Mouse (Mus musculus): ENCODE data around the gene Cacna2d2. TPM values are rescaled to one million over a fixed set of nuclear protein-coding genes. Genes with fewer than 3 reads are reported as not detected.
"Not testable (repeated sequence)": the region's sequence is repeated elsewhere in the genome, so short reads cannot be mapped to it uniquely, and the experiment has no call there.

Gene Cacna2d2
- polyA plus RNA-seq, 1 experiment from 2014 or later, result not detected

- Histone ChIP-seq H3K4me3 (ENCODE audit: low read depth, low read length) (peak overlapping the region; percentile 68), H3K27me3 (ENCODE audit: insufficient read depth, low read length) (no peaks in the 10 kb centered on the region), H3K4me2 (peak overlapping the region; percentile 97), H3K9me3 (ENCODE audit: low read depth, low read length) (no peaks in the 10 kb centered on the region), H3K4me1 (ENCODE audit: insufficient read depth) (peaks cover 30% of the 10 kb centered on the region), H3K36me3 (ENCODE audit: insufficient read depth) (peaks cover 46% of the 10 kb centered on the region), H3K27ac (ENCODE audit: low read depth) (peak overlapping the region; percentile 98; the same call in 1 of the 2 replicates), H3K9ac (peak overlapping the region; percentile 76)
- 28% methylated on average over 2 of the region's 2 CpGs for WGBS
- ATAC-seq (ENCODE audit: insufficient read depth) (no peak), DNase-seq (no peak)
- no peak for TF ChIP-seq CTCF (IDR thresholded peaks at IDR 0.05; ENCODE audit: low read depth)
These were observed 156.3 kb downstream of the Cacna2d2 start for GRCm38 (mm10) chr9:107555701-107556100.

- 60% methylated on average over 3 of the region's 3 CpGs for WGBS
- H3K27me3 ChIP-seq (ENCODE audit: insufficient read depth, low read length), result no peaks in the 10 kb centered on the region
- H3K27ac ChIP-seq (ENCODE audit: low read depth), result no peak overlapping the region
- H3K36me3 ChIP-seq (ENCODE audit: insufficient read depth), result peaks cover 52% of the 10 kb centered on the region
- peaks cover 26% of the 10 kb centered on the region for H3K4me1 ChIP-seq (ENCODE audit: insufficient read depth)
- no peak for TF ChIP-seq CTCF (IDR thresholded peaks at IDR 0.05; ENCODE audit: low read depth)
- H3K9me3 ChIP-seq (ENCODE audit: low read depth, low read length), result no peaks in the 10 kb centered on the region
- peak overlapping the region; percentile 97 for H3K4me2 ChIP-seq
- DNase-seq, result no peak
- no peak overlapping the region; the same call in 1 of the 2 replicates for H3K9ac ChIP-seq
- no peak for ATAC-seq (ENCODE audit: insufficient read depth)
- H3K4me3 ChIP-seq (ENCODE audit: low read depth, low read length), result peak overlapping the region; percentile 68
These were observed 156.9 kb downstream of the Cacna2d2 start for GRCm38 (mm10) chr9:107556346-107556745.

- DNase-seq (peak; percentile 96), ATAC-seq (ENCODE audit: insufficient read depth) (peak; percentile 94)
- Histone ChIP-seq H3K36me3 (ENCODE audit: insufficient read depth) (peaks cover 62% of the 10 kb centered on the region), H3K27me3 (ENCODE audit: insufficient read depth, low read length) (no peaks in the 10 kb centered on the region), H3K4me1 (ENCODE audit: insufficient read depth) (peaks cover 10% of the 10 kb centered on the region), H3K27ac (ENCODE audit: low read depth) (peak within 1 kb of the TSS; percentile 50; the same call in 1 of the 2 replicates), H3K4me3 (ENCODE audit: low read depth, low read length) (peak within 1 kb of the TSS; percentile 88), H3K4me2 (peak within 1 kb of the TSS; percentile 81), H3K9ac (peak within 1 kb of the TSS; percentile 73), H3K9me3 (ENCODE audit: low read depth, low read length) (no peaks in the 10 kb centered on the region)
- TF ChIP-seq CTCF (IDR thresholded peaks at IDR 0.05; ENCODE audit: low read depth), result no peak
- WGBS, result under 1% methylated on average over 46 of the region's 46 CpGs
These were observed 163.7 kb downstream of the Cacna2d2 start, which contains the start of gene Tusc2 for GRCm38 (mm10) chr9:107563029-107563581. Gene Tusc2, plus strand, starts transcription at chr9:107563255.

GRCm38 (mm10) chr9:107565556-107565955 is 166.1 kb downstream of the Cacna2d2 start:
- WGBS, result 43% methylated on average over 5 of the region's 5 CpGs
- not testable (repeated sequence) for H3K27ac ChIP-seq (ENCODE audit: low read depth); ATAC-seq (ENCODE audit: insufficient read depth); H3K9ac ChIP-seq; DNase-seq; H3K9me3 ChIP-seq (ENCODE audit: low read depth, low read length); H3K27me3 ChIP-seq (ENCODE audit: insufficient read depth, low read length)
- TF ChIP-seq CTCF (IDR thresholded peaks at IDR 0.05; ENCODE audit: low read depth), result peak; percentile 41
- H3K36me3 ChIP-seq (ENCODE audit: insufficient read depth), result peaks cover 41% of the 10 kb centered on the region
- peaks cover 18% of the 10 kb centered on the region for H3K4me1 ChIP-seq (ENCODE audit: insufficient read depth)
- H3K4me2 ChIP-seq, result peak overlapping the region; percentile 50
- peak overlapping the region; percentile 11 for H3K4me3 ChIP-seq (ENCODE audit: low read depth, low read length)

- WGBS, result 51% methylated on average over 15 of the region's 15 CpGs
- no peak for ATAC-seq (ENCODE audit: insufficient read depth)
- no peaks in the 10 kb centered on the region for H3K9me3 ChIP-seq (ENCODE audit: low read depth, low read length)
- peaks cover 24% of the 10 kb centered on the region for H3K4me1 ChIP-seq (ENCODE audit: insufficient read depth)
- DNase-seq, result peak; percentile 91
- peak overlapping the region; percentile 50 for H3K4me2 ChIP-seq
- no peak overlapping the region for H3K9ac ChIP-seq
- H3K27ac ChIP-seq (ENCODE audit: low read depth), result peak overlapping the region; percentile 80
- peaks cover 41% of the 10 kb centered on the region for H3K36me3 ChIP-seq (ENCODE audit: insufficient read depth)
- no peaks in the 10 kb centered on the region for H3K27me3 ChIP-seq (ENCODE audit: insufficient read depth, low read length)
- TF ChIP-seq CTCF (IDR thresholded peaks at IDR 0.05; ENCODE audit: low read depth), result peak; percentile 91
- H3K4me3 ChIP-seq (ENCODE audit: low read depth, low read length), result peak overlapping the region; percentile 13; the same call in 1 of the 2 replicates
These were observed 166.8 kb downstream of the Cacna2d2 start for GRCm38 (mm10) chr9:107566041-107566709.

- H3K9ac ChIP-seq, result no peak overlapping the region
- H3K36me3 ChIP-seq (ENCODE audit: insufficient read depth), result peaks cover 41% of the 10 kb centered on the region
- no peak for ATAC-seq (ENCODE audit: insufficient read depth)
- H3K4me3 ChIP-seq (ENCODE audit: low read depth, low read length), result peak overlapping the region; percentile 13; the same call in 1 of the 2 replicates
- 57% methylated on average over 3 of the region's 3 CpGs for WGBS
- DNase-seq, result peak; percentile 67
- peak overlapping the region; percentile 65 for H3K4me2 ChIP-seq
- H3K9me3 ChIP-seq (ENCODE audit: low read depth, low read length), result no peaks in the 10 kb centered on the region
- H3K27me3 ChIP-seq (ENCODE audit: insufficient read depth, low read length), result no peaks in the 10 kb centered on the region
- TF ChIP-seq CTCF (IDR thresholded peaks at IDR 0.05; ENCODE audit: low read depth), result no peak; the same call in 1 of the 2 replicates
- H3K27ac ChIP-seq (ENCODE audit: low read depth), result peak overlapping the region; percentile 92
- H3K4me1 ChIP-seq (ENCODE audit: insufficient read depth), result peaks cover 28% of the 10 kb centered on the region
These were observed 167.4 kb downstream of the Cacna2d2 start for GRCm38 (mm10) chr9:107566855-107567254.

GRCm38 (mm10) chr9:107567702-107568319 is 168.4 kb downstream of the Cacna2d2 start, which contains the start of gene Hyal2:
Gene Hyal2, plus strand, starts transcription at chr9:107567945.
- Histone ChIP-seq H3K4me2 (peak within 1 kb of the TSS; percentile 65), H3K9me3 (ENCODE audit: low read depth, low read length) (no peaks in the 10 kb centered on the region), H3K9ac (peak within 1 kb of the TSS; percentile 89), H3K4me3 (ENCODE audit: low read depth, low read length) (peak within 1 kb of the TSS; percentile 84), H3K27me3 (ENCODE audit: insufficient read depth, low read length) (no peaks in the 10 kb centered on the region), H3K4me1 (ENCODE audit: insufficient read depth) (peaks cover 28% of the 10 kb centered on the region), H3K36me3 (ENCODE audit: insufficient read depth) (peaks cover 42% of the 10 kb centered on the region), H3K27ac (ENCODE audit: low read depth) (peak within 1 kb of the TSS; percentile 92)
- no peak for TF ChIP-seq CTCF (IDR thresholded peaks at IDR 0.05; ENCODE audit: low read depth)
- DNase-seq, result no peak
- 7% methylated on average over 18 of the region's 18 CpGs for WGBS
- no peak; the same call in 1 of the 2 replicates for ATAC-seq (ENCODE audit: insufficient read depth)
